Mouse (Mus musculus): ENCODE results near the gene Il17d.
A peak's percentile ranks its signal among the peaks of the same experiment; 100 is the strongest.

The Il17d gene

DNA sequence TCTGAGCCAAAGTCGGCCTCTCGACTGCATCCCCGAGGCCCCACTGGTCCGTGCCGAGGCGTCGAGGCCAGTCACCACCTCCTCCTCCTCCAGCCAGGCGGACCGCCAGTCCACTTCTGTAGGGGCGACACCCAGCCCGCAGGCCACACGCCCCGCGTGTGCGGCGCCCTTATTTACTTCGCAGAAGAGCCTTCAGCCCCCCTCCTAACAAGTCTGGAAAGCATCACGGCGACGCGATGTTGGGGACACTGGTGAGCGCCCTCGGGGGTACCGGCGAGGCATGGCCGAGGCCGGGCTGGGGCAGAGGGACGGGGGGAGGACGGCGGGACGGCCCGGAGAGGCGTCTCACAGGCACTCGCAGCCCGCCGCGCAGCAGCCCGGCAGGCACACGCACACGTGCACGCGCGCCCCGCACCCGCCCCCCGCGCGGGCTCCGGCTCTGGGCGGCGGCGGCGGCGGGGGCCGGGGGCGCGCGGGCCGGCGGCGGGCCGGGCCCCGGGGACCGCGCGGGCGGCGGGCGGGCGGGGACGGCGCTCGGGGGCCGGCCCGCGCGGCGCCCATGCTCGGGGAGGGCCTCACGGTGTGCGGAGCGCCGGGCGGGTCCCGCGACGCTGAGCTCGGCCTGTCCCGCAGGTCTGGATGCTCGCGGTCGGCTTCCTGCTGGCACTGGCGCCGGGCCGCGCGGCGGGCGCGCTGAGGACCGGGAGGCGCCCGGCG lies at the start of gene Il17d:
Gene Il17d (plus strand): TSS at position 107 of the 717 bp plus-strand sequence.
- peak; percentile 65 for DNase-seq

DNA sequence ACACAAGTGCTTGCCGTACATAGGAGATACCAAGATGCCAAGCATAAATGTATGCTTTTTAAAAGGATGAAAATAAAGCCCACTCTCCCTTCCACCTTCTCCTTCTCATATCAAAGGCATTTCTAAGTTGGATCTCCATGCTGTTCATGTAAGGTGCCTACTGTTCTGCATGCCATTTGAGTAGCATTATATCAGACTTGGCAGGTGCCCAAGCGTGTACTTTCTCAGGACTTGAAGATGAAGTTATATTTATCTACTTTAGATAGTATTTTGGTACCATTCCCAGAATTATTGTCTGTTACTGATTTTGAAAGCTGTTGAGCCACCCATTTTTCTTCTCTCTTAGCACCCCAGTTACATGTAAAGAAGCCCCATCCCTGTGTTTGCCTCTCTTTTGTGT lies 49.5 kb upstream of the Il17d start:
- DNase-seq: no peak

DNA sequence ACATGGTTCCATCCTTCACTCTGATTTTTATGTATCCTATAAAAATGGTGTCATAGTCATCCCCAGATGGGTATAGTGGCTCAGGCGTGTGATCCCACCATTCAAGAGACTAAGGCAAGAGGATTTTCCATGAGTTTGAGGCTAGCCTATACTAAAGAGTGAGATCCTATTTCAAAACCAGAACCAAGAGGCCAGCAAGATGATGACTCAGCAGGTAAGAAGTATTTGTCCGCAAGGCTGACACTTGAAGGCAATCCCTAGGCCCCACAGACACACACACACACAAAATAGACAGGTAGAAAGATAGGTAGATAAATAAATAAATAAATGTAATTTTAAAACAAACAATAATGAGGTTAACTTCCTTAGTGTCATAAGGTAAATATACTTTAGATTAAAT lies 42.3 kb upstream of the Il17d start:
- no peak for DNase-seq

DNA sequence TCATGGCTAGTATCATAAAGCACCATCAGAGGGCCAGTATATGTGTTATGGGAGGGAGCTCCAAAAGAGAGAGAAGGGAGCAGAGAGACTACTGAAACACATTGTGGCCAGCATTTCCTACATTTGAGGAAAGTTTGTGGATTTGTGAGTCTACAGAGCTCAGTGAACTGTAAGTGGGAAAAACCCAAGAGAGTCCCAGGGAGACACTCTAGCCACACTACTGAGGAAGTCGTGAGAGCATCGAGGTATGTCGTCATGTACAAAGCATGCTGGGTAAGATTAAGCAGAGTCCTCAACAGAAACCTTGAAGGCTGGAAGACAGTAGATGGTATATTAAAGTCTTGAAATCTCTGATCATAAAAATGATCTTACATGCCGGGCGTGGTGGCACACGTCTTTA lies 40.4 kb upstream of the Il17d start:
- no peak for DNase-seq

DNA sequence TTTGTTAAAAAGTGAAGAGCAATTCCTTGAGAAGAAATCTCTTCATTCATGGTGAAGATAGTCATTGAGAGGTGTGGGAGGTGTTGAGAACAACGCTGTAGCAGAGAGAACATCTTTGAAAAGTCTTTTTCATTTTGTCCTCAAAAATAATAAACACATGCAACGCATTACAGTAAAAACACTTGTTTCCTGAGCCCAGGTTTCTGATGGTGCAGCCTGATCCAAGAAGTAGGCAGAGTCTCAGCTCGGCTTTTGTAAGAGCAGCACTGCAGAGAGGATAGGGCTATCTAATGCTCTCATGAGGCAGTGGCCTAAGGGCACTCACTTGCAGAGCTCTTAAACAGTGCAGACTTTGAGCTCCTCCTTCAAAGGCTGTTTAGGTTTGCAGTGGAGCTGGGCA lies 34.9 kb upstream of the Il17d start:
- no peak for DNase-seq

DNA sequence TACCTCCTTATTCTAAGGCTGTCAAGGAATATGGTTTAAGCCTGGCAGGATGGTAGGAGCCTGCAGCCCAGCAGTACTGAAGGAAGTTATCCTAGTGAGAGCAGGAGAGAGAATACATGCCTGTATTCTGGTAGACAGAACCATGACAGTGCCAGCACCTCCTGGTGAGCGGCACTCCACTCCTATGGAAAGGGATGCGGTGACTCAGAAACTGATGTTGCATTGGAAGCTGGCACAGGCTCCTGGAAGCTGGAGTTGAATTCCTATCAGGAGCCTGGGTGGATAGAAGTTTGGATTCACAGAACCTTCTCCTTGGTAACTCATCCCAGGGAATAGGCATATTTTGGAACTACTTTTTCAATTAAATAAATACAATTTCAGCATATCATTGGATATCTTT lies 30.7 kb upstream of the Il17d start:
- no peak for DNase-seq

DNA sequence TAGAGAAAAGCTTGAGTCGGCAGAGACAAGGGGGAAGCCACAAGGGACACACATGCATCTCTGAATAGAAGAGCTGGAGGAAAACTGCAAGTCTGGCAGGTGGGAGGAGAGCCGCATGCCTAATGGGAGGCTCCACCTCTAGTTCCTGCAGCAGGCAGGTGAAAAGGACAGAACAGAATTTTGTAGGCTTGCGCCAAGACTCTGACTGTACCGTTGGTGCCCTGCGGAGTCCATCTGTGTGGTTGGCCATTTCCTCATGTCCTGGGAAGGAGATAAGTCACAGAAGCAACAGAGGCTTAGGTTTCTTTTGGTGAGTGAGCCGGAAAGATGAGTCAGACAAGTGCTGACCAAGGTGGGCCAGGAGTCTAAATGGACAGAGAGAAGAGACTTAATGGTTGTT lies 20.8 kb upstream of the Il17d start:
- DNase-seq: no peak

DNA sequence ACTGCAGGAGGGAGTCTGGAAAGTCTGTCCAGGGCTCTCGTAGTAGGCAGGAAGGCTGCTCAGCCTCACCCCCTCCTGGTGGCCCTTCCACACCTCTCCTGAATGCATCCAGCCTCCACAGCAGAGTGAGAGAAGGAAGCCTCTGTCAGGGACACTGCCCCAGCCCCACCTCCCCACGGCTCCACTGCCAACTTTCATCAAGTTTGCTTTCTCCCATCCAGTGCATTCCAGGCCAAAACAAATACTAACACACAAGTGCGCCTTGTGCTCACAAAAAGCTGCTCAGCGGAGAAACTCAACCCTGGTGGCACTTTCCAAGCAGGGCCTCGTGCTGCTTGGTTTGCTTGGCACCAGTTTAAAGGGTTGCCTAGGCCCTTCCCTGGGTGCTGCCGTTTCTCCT lies 15.0 kb upstream of the Il17d start:
- DNase-seq: peak; percentile 81

DNA sequence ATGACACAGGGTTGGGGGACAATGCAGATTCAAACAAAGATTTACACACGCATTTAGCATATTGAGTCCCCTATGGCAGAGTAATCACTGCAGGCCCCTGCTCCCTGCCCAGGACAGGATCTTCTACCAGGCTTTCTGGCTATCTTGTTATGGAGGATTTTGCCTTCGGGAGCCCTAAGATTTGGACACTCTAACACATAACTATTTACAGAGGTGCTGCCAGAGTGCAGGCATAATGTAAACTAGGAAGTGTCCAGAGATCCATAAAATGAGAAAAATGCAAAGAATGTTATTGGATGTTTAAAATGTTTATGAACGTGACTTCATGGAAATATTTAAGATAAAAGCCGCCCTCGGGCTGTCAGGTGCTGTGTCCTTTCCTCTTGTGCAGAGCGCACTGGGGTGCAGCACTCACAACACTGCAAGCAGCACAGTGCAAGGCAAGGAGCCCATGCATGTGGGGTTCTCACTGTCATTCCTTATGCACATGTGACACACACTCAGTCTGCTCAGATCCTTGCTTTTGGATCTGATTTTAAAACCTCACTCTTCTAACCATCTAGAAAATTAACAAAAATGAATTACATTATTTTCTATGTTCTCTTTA lies 9.3 kb upstream of the Il17d start:
- DNase-seq: no peak

DNA sequence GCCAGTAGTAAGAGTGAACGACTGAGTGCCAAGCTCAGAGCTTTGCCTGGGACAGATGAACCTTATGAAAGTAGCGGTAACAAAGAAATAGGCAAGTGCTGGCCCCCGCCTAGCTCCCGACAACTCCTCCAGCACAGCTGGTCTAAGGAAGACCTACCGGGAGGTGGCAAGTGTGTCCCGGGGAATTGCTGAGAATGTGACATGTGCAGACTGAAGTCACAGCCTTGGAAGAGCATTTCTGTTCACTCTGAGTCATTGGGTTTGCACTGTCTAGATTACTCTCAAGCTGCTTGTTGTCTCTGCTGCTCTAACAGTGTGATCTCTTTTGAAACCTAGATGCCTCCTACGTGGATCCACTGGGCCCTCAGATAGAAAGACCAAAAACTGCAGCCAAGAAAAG lies 7.6 kb upstream of the Il17d start:
- DNase-seq: no peak

DNA sequence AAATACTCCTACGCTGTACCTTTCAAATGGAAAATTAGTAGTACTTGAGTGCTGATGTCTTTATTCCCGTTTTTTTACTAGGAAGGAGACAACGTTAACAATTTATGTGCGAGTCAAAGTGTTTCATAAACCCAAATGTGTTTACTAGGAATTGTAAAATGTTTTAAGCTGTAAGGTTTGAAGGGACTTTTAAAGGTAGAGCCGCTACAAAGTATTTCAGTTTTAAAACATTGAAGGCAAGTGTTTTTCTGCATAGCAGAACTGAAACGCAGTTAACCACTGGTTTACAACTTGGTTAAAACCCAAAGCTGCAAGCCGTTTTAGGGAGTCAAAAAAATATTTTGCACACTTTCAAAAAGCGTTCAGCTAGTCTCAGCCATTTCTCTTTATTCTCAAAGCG lies 815 bp upstream of the Il17d start:
- DNase-seq: no peak

DNA sequence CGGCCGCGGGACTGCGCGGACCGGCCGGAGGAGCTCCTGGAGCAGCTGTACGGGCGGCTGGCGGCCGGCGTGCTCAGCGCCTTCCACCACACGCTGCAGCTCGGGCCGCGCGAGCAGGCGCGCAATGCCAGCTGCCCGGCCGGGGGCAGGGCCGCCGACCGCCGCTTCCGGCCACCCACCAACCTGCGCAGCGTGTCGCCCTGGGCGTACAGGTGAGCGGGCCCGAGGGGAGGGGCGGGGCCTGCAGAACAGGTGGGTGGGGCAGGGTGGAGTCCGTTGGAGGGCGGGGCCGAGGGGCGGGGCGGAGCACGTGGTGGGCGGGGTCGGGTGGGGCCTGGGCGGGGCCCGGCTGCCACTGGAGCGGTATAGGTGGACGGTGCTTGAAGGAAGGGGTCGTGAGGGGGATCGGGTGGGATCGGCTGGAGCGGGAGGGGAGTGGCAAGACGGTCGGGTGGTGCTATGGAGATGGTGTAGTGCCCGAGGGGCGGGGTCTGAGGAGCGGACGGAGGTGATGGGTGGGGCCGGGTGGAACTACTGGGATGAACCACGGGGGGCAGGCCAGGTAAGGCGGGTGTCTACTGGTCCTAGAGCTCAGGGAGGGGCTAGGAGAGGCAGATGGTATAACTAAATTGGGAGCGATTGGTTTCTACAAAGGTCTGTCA lies 942 bp downstream of the Il17d start:
- DNase-seq: peak; percentile 79

DNA sequence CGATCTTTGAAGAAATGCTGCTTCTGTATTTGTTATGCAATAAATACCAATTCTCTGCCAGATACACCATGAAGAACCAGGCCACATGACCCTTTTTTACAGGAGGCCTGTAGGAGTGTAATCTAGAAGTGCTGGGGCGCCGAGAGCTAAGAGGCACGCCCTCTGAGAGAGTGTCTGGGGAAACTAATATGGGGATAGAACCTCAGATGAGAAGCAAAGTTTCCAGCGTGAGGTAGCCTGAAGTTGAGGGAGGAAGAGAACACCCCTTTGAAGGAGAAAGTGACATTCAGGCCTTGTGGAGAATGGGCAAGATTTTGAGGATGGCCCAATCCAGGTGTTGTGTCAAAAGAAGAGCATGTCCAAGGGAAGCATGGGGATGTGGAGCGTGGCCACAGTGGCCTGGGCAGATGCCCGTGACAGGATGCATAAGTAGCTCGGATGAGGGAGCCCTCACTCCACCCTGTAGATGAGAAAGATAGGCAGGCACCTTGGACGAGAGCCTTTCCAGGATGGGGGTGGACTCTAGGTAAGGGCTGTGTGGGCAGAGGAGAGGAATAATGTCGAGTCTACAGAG lies 1.6 kb downstream of the Il17d start:
- no peak for DNase-seq

DNA sequence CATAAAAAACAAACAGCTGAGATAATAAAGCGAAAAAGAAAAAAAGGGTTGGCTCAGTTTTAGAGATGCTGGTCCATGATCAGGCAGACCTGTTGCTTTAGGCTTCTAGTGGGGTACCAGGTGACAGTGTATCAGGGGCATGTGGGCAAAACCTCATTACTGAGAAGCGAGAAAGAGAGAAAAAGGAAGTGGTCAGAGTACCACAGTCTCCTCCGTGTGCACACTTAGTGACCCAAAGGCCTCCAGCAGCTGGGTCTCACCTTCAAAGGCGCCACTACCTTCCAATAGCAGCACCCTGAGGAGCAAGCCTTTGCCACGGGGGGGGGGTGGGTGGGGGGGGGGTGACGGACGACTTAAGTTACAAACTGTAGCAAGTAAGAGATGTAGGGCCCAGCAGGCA lies 2.5 kb downstream of the Il17d start:
- no peak for DNase-seq

DNA sequence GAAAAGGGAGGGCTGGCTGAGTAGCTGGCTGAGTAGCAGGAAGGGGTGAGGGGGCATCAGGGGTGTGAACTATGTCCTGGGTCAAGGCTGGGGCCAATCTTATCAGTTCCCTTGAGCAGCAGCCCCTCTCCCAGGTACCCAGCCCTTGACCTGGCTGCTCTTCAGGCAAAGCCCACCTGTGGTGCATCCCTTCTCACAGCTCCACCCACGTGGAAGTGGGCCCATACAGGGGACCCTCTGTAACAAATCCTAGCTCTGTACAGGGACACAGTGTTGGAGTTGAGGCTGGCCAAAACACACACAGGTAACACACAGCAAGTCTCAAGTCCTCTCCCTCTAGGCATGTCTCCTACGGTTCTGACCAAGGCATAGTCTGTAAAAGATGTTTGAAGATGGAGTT lies 3.0 kb downstream of the Il17d start:
- DNase-seq: no peak

DNA sequence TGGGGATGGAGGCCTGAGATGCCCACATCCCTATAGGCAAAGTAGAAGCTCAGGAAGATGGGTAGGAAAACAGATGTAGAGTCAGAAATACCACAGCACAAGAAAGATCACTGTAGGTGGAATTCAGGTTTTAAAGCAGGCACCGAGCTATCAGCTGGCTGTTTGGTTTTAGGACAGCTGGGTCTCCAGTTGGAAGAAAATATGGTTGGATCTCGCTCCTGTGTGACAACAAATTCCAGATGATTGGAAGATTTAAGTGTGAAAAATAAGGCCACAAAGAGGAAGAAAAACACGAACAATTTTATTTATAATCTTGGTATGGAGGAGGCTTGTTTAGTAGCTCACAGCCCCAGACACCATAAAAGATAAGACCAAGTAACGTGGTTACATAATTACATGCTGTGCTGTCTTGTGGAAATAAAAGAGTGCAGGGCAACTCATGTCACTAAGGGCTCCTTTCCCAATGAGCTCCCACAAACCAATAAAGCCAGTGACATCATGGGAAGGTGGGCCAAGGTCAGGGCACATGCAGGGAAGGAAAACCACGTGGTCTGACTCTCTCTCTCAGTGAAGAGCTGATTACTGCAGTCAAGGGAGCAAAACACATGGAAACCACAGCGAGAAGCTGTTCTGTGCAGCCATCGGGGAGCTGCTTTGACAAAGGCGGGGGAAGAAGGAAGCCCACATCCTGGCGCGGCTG lies 4.7 kb downstream of the Il17d start:
- DNase-seq: peak; percentile 13

DNA sequence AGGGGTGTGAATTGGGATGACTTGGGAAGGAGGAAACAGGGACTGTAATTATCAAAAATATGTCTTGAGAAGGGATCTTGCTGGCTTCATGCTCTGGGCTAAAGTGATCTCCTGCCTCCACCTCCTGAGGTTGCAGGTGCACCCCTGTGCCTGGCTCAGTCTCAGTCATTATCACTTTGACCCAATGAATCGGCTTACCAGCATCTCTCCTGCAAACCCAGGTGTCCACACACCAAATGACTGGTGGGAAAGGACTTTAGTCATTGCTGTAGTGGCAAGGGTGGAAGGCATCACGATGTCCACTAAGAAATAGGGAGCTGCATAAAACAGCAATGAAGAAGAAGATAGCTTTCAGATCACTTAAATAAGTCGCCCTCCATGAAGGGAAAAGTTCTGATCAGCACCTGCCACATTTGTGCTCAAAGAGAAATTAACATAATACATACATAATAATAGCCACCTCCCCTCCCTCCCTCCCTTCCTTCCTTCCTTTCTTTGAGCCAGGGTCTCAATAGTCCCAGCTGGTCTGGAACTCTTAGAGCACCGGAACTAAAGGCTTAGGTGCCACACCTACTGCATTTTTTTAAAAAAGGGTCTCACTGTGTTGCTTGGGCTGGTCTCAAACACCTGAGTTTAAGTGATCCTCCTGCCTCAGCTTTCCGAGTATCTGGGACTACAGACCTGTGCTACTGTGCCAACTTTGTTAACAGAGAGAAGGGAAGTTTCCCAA lies 5.4 kb downstream of the Il17d start:
- DNase-seq: no peak

DNA sequence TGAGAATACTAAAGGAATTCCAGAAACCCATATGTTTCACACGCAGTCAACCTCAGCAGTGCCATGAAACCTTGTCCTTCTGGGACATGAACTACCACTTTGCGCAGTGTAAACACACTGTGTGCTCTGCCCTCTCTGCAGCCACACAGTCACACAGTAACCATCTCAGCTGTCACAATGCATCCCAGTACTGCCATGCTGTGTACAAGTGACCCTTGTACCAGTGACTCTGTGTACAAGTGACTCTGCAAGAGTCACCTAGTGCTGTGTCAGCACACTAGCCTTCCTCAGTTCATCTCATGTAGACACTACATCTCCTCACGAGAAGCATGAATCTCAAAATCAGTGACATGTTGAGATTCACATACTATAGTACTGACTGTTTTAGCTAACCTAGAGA lies 8.0 kb downstream of the Il17d start:
- DNase-seq: no peak

DNA sequence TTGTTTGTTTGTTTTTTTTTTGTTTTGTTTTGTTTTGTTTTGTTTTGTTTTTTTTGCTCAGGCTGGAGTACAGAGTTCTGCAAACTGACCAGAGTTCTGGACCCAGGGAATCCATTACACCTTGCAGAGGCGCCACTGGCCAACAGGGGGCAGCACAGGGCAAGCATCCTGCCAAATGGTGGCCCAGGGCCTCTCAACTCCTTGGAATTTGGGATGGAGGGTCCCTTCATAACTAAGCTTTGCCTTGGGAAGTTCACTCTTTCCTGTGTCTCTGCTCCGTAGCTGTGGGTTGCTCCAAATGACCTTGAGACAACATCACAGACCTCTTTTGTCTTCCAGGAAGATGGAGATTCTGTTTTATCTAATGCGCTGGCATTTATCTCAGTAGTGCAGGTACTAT lies 8.6 kb downstream of the Il17d start:
- DNase-seq: peak; percentile 82

DNA sequence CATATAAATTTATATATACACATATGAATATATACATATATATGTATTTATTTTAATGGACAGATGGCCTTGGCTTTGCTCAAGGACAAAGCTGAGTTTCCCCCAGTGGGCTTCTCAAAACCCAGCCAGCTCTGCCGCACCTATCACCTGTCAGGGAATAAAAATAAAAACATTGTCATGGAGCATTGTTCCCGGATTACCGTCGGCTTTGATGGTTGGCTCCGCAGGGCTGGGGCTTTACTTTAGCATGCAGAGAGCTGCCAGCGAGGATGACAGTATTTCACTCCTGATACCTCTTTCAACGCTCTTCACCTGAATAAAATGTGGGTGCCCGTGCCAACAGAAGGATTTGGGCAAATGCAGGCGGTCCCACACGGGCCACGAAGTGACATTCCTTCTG lies 9.3 kb downstream of the Il17d start:
- DNase-seq: no peak

DNA sequence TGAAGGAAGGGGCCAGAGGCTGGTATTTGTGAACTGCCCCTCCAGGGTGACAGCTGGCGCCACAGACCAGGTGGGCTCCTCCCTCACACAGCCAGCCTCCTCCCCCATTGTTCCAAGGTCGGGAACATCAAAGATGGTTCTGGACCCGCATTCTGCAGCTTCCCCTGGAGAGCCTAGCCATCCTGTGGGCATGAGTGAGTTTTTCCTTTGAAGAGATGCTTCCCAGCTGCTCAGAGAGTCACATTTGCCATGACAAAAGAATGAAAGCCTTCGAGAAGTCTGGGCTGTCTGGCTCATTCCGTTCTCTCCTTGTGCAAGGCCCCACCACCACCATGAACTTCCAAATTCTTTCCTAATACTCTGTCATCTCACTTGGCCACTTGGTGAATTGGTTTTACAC lies 9.8 kb downstream of the Il17d start:
- DNase-seq: peak; percentile 73

DNA sequence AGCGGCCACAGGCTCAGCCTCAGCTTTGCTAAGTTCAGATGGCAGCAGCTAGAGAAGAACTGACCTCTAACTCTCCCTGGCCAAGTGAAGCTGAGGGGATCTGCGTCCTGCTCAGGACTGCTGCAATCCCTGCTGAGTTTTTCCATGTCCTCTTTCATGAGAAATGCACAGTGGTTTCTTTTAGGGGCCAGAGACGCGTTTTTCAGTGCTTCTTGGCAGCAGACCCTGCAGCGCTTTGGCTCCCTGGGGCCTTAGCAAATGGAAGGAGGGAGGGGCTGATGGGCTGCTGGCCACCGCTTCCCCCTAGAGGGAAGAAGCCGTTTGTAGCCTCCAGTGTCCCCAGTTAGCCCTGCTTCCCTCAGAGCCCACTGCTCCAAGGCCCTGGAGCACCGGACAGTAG lies 10.4 kb downstream of the Il17d start:
- peak; percentile 83 for DNase-seq

DNA sequence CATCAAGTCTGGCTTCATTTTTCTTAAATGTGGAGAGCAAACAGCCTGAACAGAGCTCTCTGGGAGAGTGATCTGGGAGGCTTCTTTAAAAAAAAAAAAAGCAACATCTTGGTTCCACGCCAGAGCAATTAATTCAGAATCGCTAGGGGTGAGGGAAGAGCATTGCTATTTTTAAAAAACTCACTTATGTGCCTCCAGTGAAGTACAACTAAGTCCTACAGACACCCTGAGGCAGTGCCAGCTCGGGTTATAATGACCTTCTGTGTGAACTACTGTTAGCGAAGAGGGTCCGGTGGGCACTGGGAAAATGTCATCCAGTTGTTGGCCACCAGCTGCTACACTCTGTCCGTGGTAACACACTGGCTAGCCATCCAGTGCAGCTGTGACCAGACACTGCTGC lies 11.1 kb downstream of the Il17d start:
- peak; percentile 62 for DNase-seq

Data from lung, postnatal 10 days (tissue).